Mouse (Mus musculus) testis, adult 2 months (tissue): ENCODE data around the gene Fam228b. TPM values are rescaled to one million over a fixed set of nuclear protein-coding genes. Genes with fewer than 3 reads are reported as not detected.

Experiments used
- H3K27ac ChIP-seq: fragments of 200-500 bp; 2 replicates; pipeline ENCODE4 v1.5.1; 2012; ENCODE audit warnings: low read depth, low read length; ENCODE audit not compliant: control insufficient read depth, insufficient read depth
- H3K27me3 ChIP-seq: fragments of 200-500 bp; 2 replicates; pipeline ENCODE4 v1.6.1; 2012; ENCODE audit warnings: mild to moderate bottlenecking, low read length, moderate library complexity; ENCODE audit not compliant: control insufficient read depth, insufficient read depth
- H3K36me3 ChIP-seq: fragments of 200-500 bp; 2 replicates; pipeline ENCODE4 v1.6.1; 2012; ENCODE audit warnings: mild to moderate bottlenecking, low read length; ENCODE audit not compliant: control insufficient read depth, insufficient read depth
- H3K4me1 ChIP-seq: fragments of 200-500 bp; 2 replicates; pipeline ENCODE4 v1.6.1; 2012; ENCODE audit warnings: low read length; ENCODE audit not compliant: control insufficient read depth, insufficient read depth
- H3K4me3 ChIP-seq: fragments of 200-500 bp; 2 replicates; pipeline ENCODE4 v1.5.1; 2012; ENCODE audit warnings: low read depth, mild to moderate bottlenecking, low read length, moderate library complexity, mixed read lengths; ENCODE audit not compliant: control insufficient read depth
- CTCF ChIP-seq: fragments of 200-500 bp; IDR thresholded peaks from 2 replicates; pipeline ENCODE4 v1.5.1; 2012; ENCODE audit warnings: low read depth, mild to moderate bottlenecking, inconsistent platforms, low read length, moderate library complexity; ENCODE audit not compliant: control insufficient read depth, insufficient read depth, insufficient replicate concordance
- POLR2A ChIP-seq: fragments of 200-500 bp; IDR thresholded peaks from 2 replicates; pipeline ENCODE4 v1.6.1; 2012; ENCODE audit warnings: low read depth, mild to moderate bottlenecking, inconsistent platforms, low read length, moderate library complexity; ENCODE audit not compliant: control insufficient read depth
- polyA plus RNA-seq: library from polyadenylated mRNA; depleted of rRNA; stranded (reverse); fragments of >200 nt; gene quantifications from 2 replicates; pipeline ENCODE4 v1.2.3, GENCODE M21; 2012

The Fam228b gene
- polyA plus RNA-seq, 1 experiment, result 13.5 TPM

DNA sequence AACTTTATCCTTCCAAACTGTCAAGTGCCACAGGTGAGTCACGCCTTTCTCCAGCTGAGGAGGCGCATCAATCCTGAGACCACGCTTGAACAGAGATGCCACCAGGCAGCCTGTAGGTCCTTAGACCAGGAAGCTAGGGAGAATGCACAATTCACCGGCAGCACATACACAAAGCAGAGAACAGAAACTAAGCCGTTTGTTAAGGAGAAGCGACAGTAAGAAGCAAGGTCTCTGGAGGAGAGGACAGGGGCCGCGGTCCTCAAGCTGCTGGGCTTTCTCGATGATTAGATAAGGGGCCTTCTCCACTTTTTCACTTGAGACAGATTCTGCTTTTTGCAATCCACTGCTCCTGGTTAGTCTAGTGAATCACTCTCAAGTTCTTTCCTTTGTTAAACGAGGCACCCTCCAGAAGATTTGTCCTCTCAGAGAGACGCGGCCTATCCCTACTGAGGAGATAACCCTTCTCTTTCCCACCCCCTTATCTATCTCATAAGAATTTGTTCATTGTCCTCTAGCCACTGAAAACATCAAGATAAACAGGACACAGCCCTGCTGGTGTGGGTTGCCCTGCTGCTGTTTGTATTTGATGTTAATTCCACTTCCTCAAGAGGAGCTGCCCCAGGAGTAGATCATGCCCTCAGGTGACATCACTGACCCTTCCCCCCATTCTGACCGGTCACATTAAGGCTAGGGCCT lies 49.9 kb downstream of the Fam228b start:
- peaks cover 6% of the 10 kb centered on the region for H3K4me1 ChIP-seq
- TF ChIP-seq CTCF (no peak), POLR2A (no peak)
- H3K36me3 ChIP-seq, result no peaks in the 10 kb centered on the region; the same call in 1 of the 2 replicates
- no peak overlapping the region for H3K27ac ChIP-seq
- H3K27me3 ChIP-seq, result no peaks in the 10 kb centered on the region
- no peak overlapping the region for H3K4me3 ChIP-seq

DNA sequence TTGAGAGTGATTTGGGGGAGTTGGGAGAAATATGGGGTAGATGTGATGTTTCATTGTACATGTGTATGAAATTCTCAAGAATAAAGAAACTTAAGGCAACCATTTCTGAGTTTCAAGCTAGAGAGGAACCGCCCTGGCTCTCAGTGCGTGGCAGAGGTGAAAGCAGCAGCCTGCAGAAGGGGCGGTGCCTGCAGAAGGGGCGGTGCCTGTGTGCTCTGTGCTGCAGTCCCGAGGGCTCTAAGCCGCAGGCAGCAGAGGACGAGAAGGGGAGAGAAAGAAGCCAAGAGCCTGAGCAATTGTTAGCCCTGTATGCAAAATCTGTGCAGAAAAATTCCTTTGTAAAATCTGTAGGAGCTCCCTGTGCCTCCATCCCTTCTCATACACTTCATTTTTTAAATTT lies 51.6 kb downstream of the Fam228b start:
- no peak for TF ChIP-seq CTCF

GRCm38 (mm10) chr12:4715606-4716005 lies 53.5 kb downstream of the Fam228b start:
- no peak overlapping the region for H3K4me3 ChIP-seq
- H3K27me3 ChIP-seq, result no peaks in the 10 kb centered on the region

More for the DNA sequence above, 51.6 kb downstream of the Fam228b start:
- no peak overlapping the region for H3K27ac ChIP-seq
- H3K4me3 ChIP-seq, result no peak overlapping the region
- peaks cover 6% of the 10 kb centered on the region for H3K4me1 ChIP-seq
- H3K36me3 ChIP-seq, result peaks cover 7% of the 10 kb centered on the region; the same call in 1 of the 2 replicates
- no peaks in the 10 kb centered on the region for H3K27me3 ChIP-seq

DNA sequence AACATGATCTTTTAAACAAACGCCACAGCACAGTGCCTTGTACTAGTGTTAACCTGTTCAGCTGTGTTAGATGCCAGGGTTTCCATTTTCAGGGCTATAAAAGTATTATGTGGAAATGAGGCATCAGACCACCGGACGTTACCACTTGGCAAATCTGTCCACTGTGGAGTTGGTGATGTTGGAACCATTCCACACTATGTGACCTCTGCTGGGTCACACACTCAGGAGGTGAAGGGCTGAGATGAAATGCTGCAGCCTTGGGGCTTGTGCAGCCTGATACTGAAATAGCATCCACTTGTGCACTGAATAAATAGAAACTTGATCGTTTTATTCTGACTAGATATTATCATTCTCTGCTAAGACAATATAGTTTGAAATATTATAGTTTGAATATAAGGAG lies 55.7 kb downstream of the Fam228b start:
- Histone ChIP-seq H3K27me3 (no peaks in the 10 kb centered on the region), H3K27ac (no peak overlapping the region), H3K4me1 (no peaks in the 10 kb centered on the region; the same call in 1 of the 2 replicates), H3K4me3 (peak overlapping the region; percentile 86; the same call in 1 of the 2 replicates), H3K36me3 (peaks cover 9% of the 10 kb centered on the region)
- no peak for TF ChIP-seq CTCF
- no peak for TF ChIP-seq POLR2A

More at GRCm38 (mm10) chr12:4715606-4716005, 53.5 kb downstream of the Fam228b start:
- Histone ChIP-seq H3K36me3 (peaks cover 9% of the 10 kb centered on the region), H3K4me1 (peaks cover 6% of the 10 kb centered on the region), H3K27ac (no peak overlapping the region)
- TF ChIP-seq POLR2A (no peak), CTCF (no peak)

GRCm38 (mm10) chr12:4709926-4710325 lies 59.1 kb downstream of the Fam228b start:
- Histone ChIP-seq H3K4me1 (no peaks in the 10 kb centered on the region), H3K36me3 (peaks cover 9% of the 10 kb centered on the region), H3K27me3 (no peaks in the 10 kb centered on the region), H3K4me3 (peak overlapping the region; percentile 31), H3K27ac (no peak overlapping the region)
- TF ChIP-seq POLR2A (no peak), CTCF (no peak)

GRCm38 (mm10) chr12:4708881-4709604 lies 60.0 kb downstream of the Fam228b start:
- H3K27ac ChIP-seq, result no peak overlapping the region
- no peak for TF ChIP-seq CTCF
- no peak for TF ChIP-seq POLR2A
- H3K27me3 ChIP-seq, result no peaks in the 10 kb centered on the region
- no peaks in the 10 kb centered on the region for H3K4me1 ChIP-seq
- H3K36me3 ChIP-seq, result peaks cover 9% of the 10 kb centered on the region
- peak overlapping the region; percentile 31 for H3K4me3 ChIP-seq

DNA sequence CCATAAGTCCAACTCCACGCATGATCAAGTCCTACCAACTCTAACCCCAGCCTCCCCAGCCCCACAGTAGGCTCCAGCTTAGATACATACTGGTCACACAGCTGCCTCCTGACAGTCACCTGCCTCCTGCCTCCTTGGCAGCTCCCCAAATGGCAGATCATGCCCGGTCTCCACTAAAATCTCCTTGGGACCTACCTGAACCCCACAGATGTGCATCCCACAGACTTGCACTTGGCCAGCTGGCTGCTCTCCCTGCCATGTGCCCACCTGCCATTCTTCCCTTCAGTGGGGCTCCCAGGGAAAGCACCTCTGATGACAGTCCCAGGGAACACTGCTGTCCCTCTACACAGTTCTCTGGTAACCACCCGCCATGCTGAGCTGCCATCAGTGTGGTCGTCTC lies 60.8 kb downstream of the Fam228b start:
- Histone ChIP-seq H3K27ac (no peak overlapping the region), H3K4me1 (no peaks in the 10 kb centered on the region), H3K27me3 (no peaks in the 10 kb centered on the region), H3K36me3 (peaks cover 8% of the 10 kb centered on the region), H3K4me3 (no peak overlapping the region)
- TF ChIP-seq POLR2A (no peak), CTCF (no peak)

DNA sequence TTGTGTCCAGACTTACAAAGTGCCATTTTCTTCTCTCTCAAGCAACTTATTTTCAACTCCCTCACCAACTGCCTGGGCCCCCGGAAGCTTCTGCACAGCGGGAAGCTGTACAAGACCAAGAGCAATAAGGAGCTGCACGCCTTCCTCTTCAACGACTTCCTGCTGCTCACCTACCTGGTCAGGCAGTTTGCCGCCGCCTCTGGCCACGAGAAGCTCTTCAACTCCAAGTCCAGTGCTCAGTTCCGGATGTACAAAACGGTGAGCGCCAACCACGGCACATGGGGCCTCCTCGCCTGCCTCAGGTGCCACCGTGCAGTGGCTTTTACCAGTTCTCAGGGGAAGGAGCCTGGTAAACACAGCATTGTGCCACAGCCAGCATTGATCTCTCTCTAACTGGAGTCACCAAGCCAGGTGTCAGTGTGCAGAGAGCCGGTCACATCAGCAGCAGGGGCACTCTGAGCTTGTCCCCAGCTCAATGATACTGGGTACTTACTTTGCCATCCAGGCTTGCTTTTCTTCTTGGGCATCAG lies 61.5 kb downstream of the Fam228b start:
- TF ChIP-seq POLR2A (no peak), CTCF (no peak)
- no peaks in the 10 kb centered on the region for H3K4me1 ChIP-seq
- no peak overlapping the region for H3K27ac ChIP-seq
- peaks cover 3% of the 10 kb centered on the region for H3K36me3 ChIP-seq
- no peaks in the 10 kb centered on the region for H3K27me3 ChIP-seq
- no peak overlapping the region for H3K4me3 ChIP-seq
